Mouse (Mus musculus): ENCODE data around the gene Gm9844. TPM values are rescaled to one million over a fixed set of nuclear protein-coding genes. Genes with fewer than 3 reads are reported as not detected.
"Not testable (repeated sequence)": the region's sequence is repeated elsewhere in the genome, so short reads cannot be mapped to it uniquely, and the experiment has no call there.

Gm9844 gene
- 1 to 10 TPM in 1 of 2 experiments, not detected in 1; 1.5 TPM for total RNA-seq (2021)
- long read RNA-seq, experiment 1 = 0 reads
- long read RNA-seq, experiment 2 = 0 reads

- DNase-seq (ENCODE audit: low spot score in 2 of 2) = no peak
Measured at GRCm38 (mm10) chr7:24861913-24862312, at the start of gene Gm9844. Gene Gm9844 (plus strand): TSS chr7:24862213.

GRCm38 (mm10) chr7:24817502-24817901, 44.5 kb upstream of the Gm9844 start:
- peak; percentile 76 to 79 for DNase-seq (ENCODE audit: low spot score in 2 of 2)

GRCm38 (mm10) chr7:24824452-24824851, 37.6 kb upstream of the Gm9844 start:
- DNase-seq (ENCODE audit: low spot score in 2 of 2) = no peak

- DNase-seq (ENCODE audit: low spot score in 2 of 2) = no peak
Measured at GRCm38 (mm10) chr7:24827181-24827580, 34.8 kb upstream of the Gm9844 start.

GRCm38 (mm10) chr7:24838732-24839409, 23.1 kb upstream of the Gm9844 start:
- DNase-seq (ENCODE audit: low spot score in 2 of 2) = not testable (repeated sequence)

- DNase-seq (ENCODE audit: low spot score in 2 of 2) = no peak
Measured at GRCm38 (mm10) chr7:24839410-24839808, 22.6 kb upstream of the Gm9844 start.

- DNase-seq (ENCODE audit: low spot score in 2 of 2) = no peak
Measured at GRCm38 (mm10) chr7:24840331-24840730, 21.7 kb upstream of the Gm9844 start.

GRCm38 (mm10) chr7:24841009-24841408, 21.0 kb upstream of the Gm9844 start:
- no peak for DNase-seq (ENCODE audit: low spot score in 2 of 2)

GRCm38 (mm10) chr7:24844144-24844543, 17.9 kb upstream of the Gm9844 start:
- no peak for DNase-seq (ENCODE audit: low spot score in 2 of 2)

GRCm38 (mm10) chr7:24845181-24845580, 16.8 kb upstream of the Gm9844 start:
- no peak for DNase-seq (ENCODE audit: low spot score in 2 of 2)

GRCm38 (mm10) chr7:24845713-24846112, 16.3 kb upstream of the Gm9844 start:
- DNase-seq (ENCODE audit: low spot score in 2 of 2) = no peak

GRCm38 (mm10) chr7:24846576-24846975, 15.4 kb upstream of the Gm9844 start:
- not testable (repeated sequence) for DNase-seq (ENCODE audit: low spot score in 2 of 2)

- peak; percentile 55 to 79 for DNase-seq (ENCODE audit: low spot score in 2 of 2)
Measured at GRCm38 (mm10) chr7:24850162-24850561, 11.9 kb upstream of the Gm9844 start.

- peak in 1 of 2 experiments; percentile 10 for DNase-seq (ENCODE audit: low spot score in 2 of 2)
Measured at GRCm38 (mm10) chr7:24850899-24851303, 11.1 kb upstream of the Gm9844 start.

- DNase-seq (ENCODE audit: low spot score in 2 of 2) = no peak
Measured at GRCm38 (mm10) chr7:24851596-24852325, 10.3 kb upstream of the Gm9844 start.

- DNase-seq (ENCODE audit: low spot score in 2 of 2) = no peak
Measured at GRCm38 (mm10) chr7:24852557-24853232, 9.3 kb upstream of the Gm9844 start.

- DNase-seq (ENCODE audit: low spot score in 2 of 2) = no peak
Measured at GRCm38 (mm10) chr7:24853233-24853563, 8.8 kb upstream of the Gm9844 start.

- no peak for DNase-seq (ENCODE audit: low spot score in 2 of 2)
Measured at GRCm38 (mm10) chr7:24853695-24854094, 8.3 kb upstream of the Gm9844 start.

GRCm38 (mm10) chr7:24856460-24857120, 5.4 kb upstream of the Gm9844 start:
- DNase-seq (ENCODE audit: low spot score in 2 of 2) = no peak

GRCm38 (mm10) chr7:24859234-24859633, 2.8 kb upstream of the Gm9844 start:
- no peak for DNase-seq (ENCODE audit: low spot score in 2 of 2)

GRCm38 (mm10) chr7:24862853-24863252, 840 bp downstream of the Gm9844 start:
- no peak for DNase-seq (ENCODE audit: low spot score in 2 of 2)
